Mouse (Mus musculus): Measurements from ENCODE around the gene Gng8.

Gene Gng8

DNA sequence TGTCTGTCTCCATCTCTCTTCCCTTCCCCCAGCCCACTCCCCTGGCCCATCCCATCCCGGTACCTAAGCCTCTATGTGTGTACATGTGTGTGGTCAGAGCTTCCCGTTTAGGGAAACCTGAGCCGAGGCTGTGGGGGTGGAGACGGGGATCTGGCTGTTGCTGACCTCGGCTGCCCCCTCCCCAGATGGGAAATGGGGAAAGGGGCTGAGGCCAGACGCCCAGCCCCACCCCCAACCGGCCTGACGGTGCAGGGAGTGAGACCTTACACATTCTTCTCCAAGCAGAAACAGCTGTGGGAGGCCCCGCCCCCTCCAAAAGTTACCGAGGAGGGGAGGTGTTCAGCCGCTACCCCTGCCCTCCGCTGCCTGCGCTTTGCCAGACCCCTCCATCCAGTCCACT lies 15.0 kb upstream of the Gng8 start:
- DNase-seq = peak in 1 of 2 experiments; percentile 53

- no peak for DNase-seq
These were observed 13.9 kb upstream of the Gng8 start for GRCm38 (mm10) chr7:16877717-16878116.

GRCm38 (mm10) chr7:16879796-16880547 lies 11.6 kb upstream of the Gng8 start:
- no peak for DNase-seq

GRCm38 (mm10) chr7:16880615-16881014 lies 11.0 kb upstream of the Gng8 start:
- DNase-seq = no peak

GRCm38 (mm10) chr7:16883162-16883561 lies 8.4 kb upstream of the Gng8 start:
- DNase-seq = no peak

- no peak for DNase-seq
These were observed 7.3 kb upstream of the Gng8 start for GRCm38 (mm10) chr7:16884334-16884733.

DNA sequence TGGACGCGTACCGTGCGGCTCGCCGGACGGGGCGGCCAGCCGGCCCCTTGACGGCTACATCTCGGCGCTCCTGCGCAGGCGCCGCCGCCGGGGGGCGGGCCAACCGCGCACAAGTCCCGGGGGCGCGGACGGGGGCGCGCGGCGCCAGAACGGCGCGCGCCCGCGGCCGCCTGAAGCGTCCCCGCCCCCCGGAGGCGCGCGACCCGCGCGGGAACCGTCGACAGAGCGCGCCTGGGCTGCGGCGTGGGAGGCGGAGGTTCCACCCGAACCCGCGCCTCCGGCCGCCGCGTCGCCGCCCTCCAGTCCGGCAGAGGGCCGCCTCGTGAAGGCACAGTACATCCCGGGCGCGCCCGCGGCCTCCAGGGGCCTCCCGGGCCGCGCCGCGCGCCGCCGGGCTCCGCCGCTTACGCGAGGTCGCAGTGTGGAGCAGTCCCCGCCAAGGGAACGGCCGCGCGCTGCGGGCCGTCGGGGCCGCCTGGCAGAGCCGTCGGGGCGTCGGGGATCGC lies 6.3 kb upstream of the Gng8 start:
- DNase-seq = no peak

DNA sequence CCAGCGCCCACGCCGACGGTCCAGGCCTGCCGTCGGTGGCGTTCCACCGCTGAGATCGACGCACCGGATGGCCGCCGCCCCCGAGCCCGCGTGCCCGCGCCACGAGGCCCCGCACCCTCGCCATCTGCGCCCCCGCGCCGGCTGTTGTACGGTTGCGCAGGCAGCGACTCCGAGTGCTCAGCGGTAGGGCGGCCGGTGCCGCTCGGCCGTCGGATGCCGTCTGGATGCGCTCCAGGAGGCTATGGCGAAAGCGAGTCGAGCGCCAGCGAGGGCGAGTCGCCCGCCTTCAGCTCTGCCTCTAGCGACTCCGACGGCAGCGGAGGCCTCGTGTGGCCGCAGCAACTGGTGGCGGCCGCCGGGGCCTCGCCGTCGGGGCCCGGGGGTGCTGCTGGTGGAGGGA lies 5.7 kb upstream of the Gng8 start:
- peak in 1 of 2 experiments; percentile 47 for DNase-seq

DNA sequence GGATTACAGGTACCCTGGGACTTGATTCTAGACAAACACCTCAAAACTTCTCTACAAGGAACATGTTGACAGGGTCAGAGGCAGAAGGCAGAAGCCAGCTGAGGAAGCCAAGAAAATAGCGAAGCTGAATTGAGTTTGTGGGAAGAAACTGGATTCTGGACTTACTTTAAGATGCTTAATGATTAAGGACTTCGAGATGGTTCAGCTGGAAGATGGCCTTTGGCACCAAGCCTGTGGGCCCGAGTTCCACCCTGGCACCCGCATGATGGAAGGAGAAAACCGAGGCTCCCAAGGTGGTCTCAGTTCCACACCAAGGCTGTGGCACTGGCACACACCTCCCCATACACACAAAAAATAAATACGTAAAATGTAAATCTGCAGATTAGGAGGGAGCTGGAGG lies 1.1 kb upstream of the Gng8 start:
- no peak for DNase-seq

GRCm38 (mm10) chr7:16890944-16891343 lies 642 bp upstream of the Gng8 start:
- peak in 1 of 2 experiments; percentile 40 for DNase-seq

- no peak for DNase-seq
These were observed 755 bp downstream of the Gng8 start for GRCm38 (mm10) chr7:16892352-16892730.

GRCm38 (mm10) chr7:16893612-16894011 lies 2.0 kb downstream of the Gng8 start:
- no peak for DNase-seq

GRCm38 (mm10) chr7:16894279-16894678 lies 2.7 kb downstream of the Gng8 start:
- no peak for DNase-seq

DNA sequence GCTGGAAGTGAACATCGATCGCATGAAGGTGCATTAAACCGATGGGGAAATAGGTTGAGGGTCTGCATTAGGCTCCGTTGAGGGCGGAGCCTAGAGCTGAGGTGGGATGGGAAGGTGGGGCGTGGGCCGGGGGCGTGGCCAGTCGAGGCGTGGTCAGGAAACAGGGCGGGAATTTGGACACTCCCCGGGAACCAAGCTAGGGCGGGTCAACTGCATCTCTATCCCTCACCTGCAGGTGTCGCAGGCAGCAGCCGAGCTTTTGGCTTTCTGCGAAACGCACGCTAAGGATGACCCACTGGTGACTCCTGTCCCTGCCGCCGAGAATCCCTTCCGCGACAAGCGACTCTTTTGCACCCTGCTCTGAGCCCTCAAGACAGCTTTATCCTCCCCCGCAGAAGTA lies 3.4 kb downstream of the Gng8 start:
- peak; percentile 90 to 92 for DNase-seq

DNA sequence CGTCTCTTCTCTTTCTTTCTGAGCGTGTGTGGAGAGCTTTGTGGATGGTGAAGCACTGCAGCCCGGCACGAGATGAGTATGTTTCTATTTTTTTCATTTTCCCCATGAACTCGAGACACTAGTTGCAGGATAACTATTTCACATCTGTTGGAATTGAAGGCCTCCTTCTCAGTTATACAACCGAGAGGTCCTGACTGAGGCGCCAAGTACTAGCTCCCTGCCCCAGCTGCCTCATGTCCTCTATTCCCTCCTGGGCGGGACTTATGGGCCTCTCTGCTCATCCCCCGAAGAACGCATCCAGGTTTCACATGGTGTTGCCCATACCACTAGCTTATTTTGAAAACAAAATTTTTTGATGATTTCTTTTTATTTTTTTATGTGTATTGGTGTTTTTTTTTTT lies 3.9 kb downstream of the Gng8 start:
- no peak for DNase-seq

- DNase-seq = no peak
These were observed 8.9 kb downstream of the Gng8 start for GRCm38 (mm10) chr7:16900526-16900925.

DNA sequence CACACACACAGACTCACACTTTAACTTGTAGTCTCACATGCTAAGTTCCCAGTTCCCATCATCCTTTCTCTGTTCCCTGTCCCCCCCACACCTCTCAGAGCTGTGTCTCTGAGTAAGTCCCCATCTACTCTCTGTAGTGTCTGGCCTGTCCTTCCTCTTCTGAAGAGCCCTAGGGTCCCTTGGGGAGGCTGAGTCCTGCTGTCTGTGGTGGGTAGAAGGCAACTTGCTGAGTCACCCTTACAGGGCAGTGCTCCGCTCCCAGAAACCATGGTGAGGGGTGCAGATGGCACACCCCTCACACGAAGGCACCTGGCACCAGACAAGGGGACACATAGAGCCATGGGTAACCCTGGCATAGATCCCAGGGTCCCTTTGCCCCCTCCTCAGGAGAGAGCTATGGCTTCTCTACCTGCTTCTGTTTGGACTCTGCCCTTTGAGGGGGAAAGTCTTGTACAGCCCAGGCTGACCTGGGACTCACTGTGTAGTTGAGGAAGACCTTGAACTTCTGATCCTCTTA lies 11.9 kb downstream of the Gng8 start:
- DNase-seq = no peak

DNA sequence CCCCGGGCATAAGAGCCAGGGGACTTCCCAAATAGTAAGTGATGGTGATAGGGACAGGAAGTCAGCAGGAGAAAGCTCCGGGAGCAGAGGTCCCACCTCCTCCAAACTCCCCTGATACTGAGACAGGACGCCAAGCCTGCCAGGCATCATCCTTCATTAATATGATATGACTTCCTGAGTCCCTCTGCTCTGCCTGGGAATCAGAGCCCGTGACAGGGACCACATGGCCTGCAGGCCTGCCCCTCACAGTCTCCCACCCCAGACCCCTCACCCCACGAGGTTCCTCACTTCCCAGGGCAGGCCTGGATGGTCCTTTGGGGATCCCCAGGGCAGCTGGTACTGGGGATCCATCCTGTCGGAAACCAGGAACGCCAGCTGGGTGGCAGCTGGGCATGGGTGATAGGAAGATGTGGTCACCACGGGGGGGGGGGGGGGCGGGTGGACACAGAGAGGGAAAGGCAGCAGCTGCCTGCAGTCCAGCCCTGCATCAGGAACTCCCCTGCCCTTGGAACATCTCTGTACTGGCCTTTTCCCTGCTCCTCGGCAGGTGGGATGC lies 12.6 kb downstream of the Gng8 start:
- no peak for DNase-seq

GRCm38 (mm10) chr7:16905491-16906021 lies 14.0 kb downstream of the Gng8 start:
- no peak for DNase-seq

DNA sequence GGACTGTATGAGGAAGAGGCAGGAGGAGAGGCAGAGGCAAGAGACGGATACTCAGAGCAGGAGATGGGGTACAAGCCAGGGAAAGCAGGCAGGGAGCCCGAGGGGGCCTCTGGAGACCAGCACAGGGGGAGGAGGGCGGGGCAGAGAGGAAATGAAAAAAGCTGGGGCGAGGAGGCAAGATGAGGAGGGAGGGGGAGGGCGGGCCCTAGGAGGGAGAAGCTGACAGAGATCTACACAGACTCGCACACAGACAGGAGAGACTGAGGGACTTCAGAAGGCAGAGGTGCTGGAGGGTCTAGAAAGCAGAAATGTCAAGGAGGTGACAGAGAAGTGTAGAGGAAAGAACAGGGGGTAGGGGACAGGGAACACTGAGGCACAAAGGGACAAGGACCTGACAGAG lies 14.7 kb downstream of the Gng8 start, which contains the start of gene Ptgir:
Gene Ptgir (plus strand): TSS at position 210 of the 400 bp plus-strand sequence.
- no peak for DNase-seq

DNA sequence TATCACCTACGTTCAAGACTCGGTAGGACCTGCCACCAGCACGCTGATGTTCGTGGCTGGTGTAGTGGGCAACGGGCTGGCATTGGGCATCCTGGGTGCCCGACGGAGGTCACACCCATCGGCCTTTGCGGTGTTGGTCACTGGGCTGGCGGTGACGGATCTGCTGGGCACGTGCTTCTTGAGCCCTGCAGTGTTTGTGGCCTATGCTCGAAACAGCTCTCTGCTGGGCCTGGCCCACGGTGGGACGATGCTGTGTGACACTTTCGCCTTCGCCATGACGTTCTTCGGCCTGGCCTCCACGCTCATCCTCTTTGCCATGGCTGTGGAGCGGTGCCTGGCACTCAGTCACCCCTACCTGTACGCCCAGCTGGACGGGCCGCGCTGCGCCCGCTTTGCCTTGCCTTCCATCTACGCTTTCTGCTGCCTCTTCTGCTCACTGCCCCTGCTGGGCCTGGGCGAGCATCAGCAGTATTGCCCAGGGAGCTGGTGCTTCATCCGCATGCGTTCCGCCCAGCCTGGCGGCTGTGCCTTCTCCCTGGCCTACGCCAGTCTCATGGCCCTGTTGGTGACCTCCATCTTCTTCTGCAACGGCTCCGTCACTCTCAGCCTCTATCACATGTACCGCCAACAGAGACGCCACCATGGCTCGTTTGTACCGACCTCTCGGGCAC lies 15.4 kb downstream of the Gng8 start:
- no peak for DNase-seq

DNA sequence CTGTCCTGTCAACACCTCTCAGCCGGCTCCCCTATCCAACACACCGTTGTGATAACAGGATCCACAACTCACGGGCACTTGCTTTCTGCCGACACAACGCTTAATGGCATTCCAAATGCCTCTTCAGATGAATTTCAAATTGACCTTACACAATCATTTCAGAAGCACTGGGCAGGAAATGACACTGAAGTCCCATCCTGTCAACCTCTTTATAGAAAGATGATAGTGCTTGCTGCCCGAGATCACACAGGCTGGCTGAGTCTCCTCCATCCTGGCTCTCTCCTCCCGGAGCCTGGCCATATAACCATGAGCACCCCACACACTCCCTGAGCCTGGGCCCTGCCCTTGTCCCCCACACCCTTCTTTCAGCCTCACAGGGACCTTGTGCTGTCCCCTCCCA lies 16.3 kb downstream of the Gng8 start:
- DNase-seq = no peak

GRCm38 (mm10) chr7:16908367-16908766 lies 16.8 kb downstream of the Gng8 start:
- no peak for DNase-seq

Data from cerebellum, postnatal 25 days (tissue).